Mouse (Mus musculus): ENCODE results near the gene Sf1. TPM values are rescaled to one million over a fixed set of nuclear protein-coding genes. Genes with fewer than 3 reads are reported as not detected.

Gene Sf1
- total and polyA plus RNA-seq, 2 experiments from 2014 or later = 102 to 113 TPM

GRCm38 (mm10) chr19:6374571-6374970, 11.1 kb downstream of the Sf1 start:
- Histone ChIP-seq H3K9ac (no peak overlapping the region), H3K4me3 (ENCODE audit: low read depth, low read length) (no peak overlapping the region), H3K9me3 (ENCODE audit: low read length) (no peaks in the 10 kb centered on the region), H3K4me2 (ENCODE audit: low read depth) (no peak overlapping the region), H3K27ac (ENCODE audit: low read depth, low read length) (no peak overlapping the region), H3K27me3 (ENCODE audit: insufficient read depth, low read length) (no peaks in the 10 kb centered on the region), H3K4me1 (ENCODE audit: insufficient read depth) (no peaks in the 10 kb centered on the region), H3K36me3 (ENCODE audit: insufficient read depth) (peaks cover 78% of the 10 kb centered on the region)
- ATAC-seq (no peak), DNase-seq (no peak)
- WGBS = 98% methylated on average over 10 of the region's 10 CpGs
- TF ChIP-seq CTCF (IDR thresholded peaks at IDR 0.05; ENCODE audit: low read depth) = no peak

GRCm38 (mm10) chr19:6375423-6376254, 12.1 kb downstream of the Sf1 start:
- H3K4me1 ChIP-seq (ENCODE audit: insufficient read depth) = no peaks in the 10 kb centered on the region
- TF ChIP-seq CTCF (IDR thresholded peaks at IDR 0.05; ENCODE audit: low read depth) = no peak
- no peak for ATAC-seq
- H3K27ac ChIP-seq (ENCODE audit: low read depth, low read length) = no peak overlapping the region
- no peak for DNase-seq
- H3K9ac ChIP-seq = no peak overlapping the region
- no peak overlapping the region for H3K4me3 ChIP-seq (ENCODE audit: low read depth, low read length)
- no peaks in the 10 kb centered on the region for H3K27me3 ChIP-seq (ENCODE audit: insufficient read depth, low read length)
- no peaks in the 10 kb centered on the region for H3K9me3 ChIP-seq (ENCODE audit: low read length)
- H3K4me2 ChIP-seq (ENCODE audit: low read depth) = no peak overlapping the region
- WGBS = 89% methylated on average over 41 of the region's 42 CpGs
- peaks cover 70% of the 10 kb centered on the region for H3K36me3 ChIP-seq (ENCODE audit: insufficient read depth)

DNA sequence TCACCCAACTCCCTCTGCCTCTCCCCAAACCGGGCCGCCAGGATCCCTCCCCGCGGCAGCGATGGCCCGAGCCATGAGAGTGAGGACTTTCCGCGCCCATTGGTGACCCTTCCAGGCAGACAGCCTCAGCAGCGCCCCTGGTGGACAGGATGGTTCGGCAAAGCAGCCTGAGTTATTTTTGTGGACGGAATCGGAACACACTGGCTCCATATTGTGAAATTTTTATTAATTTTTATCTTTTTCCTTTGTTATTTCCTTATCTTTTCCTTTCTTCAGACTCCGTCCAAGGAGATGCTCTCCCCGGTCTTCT, 12.7 kb downstream of the Sf1 start:
- no peak for ATAC-seq
- Histone ChIP-seq H3K27me3 (ENCODE audit: insufficient read depth, low read length) (no peaks in the 10 kb centered on the region), H3K27ac (ENCODE audit: low read depth, low read length) (no peak overlapping the region), H3K4me3 (ENCODE audit: low read depth, low read length) (no peak overlapping the region), H3K9ac (no peak overlapping the region), H3K4me1 (ENCODE audit: insufficient read depth) (no peaks in the 10 kb centered on the region), H3K9me3 (ENCODE audit: low read length) (no peaks in the 10 kb centered on the region), H3K4me2 (ENCODE audit: low read depth) (no peak overlapping the region), H3K36me3 (ENCODE audit: insufficient read depth) (peaks cover 64% of the 10 kb centered on the region)
- DNase-seq = peak; percentile 50
- 71% methylated on average over 14 of the region's 14 CpGs for WGBS
- peak; percentile 74 for TF ChIP-seq CTCF (IDR thresholded peaks at IDR 0.05; ENCODE audit: low read depth)

GRCm38 (mm10) chr19:6376643-6377042, 13.2 kb downstream of the Sf1 start:
- DNase-seq (no peak), ATAC-seq (no peak)
- no peaks in the 10 kb centered on the region for H3K4me1 ChIP-seq (ENCODE audit: insufficient read depth)
- no peak overlapping the region for H3K9ac ChIP-seq
- no peak overlapping the region for H3K4me2 ChIP-seq (ENCODE audit: low read depth)
- no peak overlapping the region for H3K27ac ChIP-seq (ENCODE audit: low read depth, low read length)
- no peak for TF ChIP-seq CTCF (IDR thresholded peaks at IDR 0.05; ENCODE audit: low read depth)
- WGBS = 74% methylated on average over 2 of the region's 2 CpGs
- peaks cover 60% of the 10 kb centered on the region for H3K36me3 ChIP-seq (ENCODE audit: insufficient read depth)
- no peaks in the 10 kb centered on the region for H3K9me3 ChIP-seq (ENCODE audit: low read length)
- no peaks in the 10 kb centered on the region for H3K27me3 ChIP-seq (ENCODE audit: insufficient read depth, low read length)
- no peak overlapping the region for H3K4me3 ChIP-seq (ENCODE audit: low read depth, low read length)

DNA sequence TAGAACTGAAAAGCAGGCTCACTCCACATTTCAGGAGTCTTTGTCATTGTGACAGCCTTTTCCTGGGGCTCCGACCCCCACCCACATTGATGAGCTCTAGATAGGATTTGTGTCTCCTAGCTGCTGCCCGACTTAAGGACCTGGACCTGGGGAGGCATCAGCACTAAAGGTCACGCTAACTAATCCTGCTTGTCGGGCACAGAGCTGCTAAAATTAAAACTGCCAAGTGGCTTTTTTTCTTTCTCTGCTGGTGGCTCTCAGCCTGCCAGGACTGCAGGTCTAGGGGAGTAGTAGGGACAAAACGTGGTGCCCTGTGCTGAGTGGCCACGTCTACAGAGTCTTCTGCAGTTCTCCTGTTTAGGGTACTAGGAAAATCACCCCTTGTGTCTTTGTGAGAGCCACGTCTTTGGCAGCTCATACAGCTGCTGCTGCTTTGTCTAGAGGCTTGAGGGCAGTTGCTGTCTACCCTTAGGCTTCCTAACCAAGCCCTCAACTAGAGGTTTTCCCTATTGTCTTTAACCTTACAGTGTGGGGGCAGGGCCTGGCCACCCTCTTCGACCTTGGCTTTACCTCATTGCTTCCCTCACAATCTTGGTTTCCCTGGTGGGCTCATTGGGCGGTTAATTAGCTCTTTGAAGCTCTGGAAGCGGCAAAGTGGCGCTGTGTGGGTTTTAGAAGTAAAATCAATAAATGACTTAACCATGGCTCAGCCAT, 14.0 kb downstream of the Sf1 start:
- Histone ChIP-seq H3K36me3 (ENCODE audit: insufficient read depth) (peaks cover 52% of the 10 kb centered on the region), H3K27me3 (ENCODE audit: insufficient read depth, low read length) (no peaks in the 10 kb centered on the region), H3K9me3 (ENCODE audit: low read length) (no peaks in the 10 kb centered on the region), H3K4me2 (ENCODE audit: low read depth) (no peak overlapping the region), H3K27ac (ENCODE audit: low read depth, low read length) (peak overlapping the region; percentile 29; the same call in 1 of the 2 replicates), H3K4me3 (ENCODE audit: low read depth, low read length) (no peak overlapping the region), H3K9ac (no peak overlapping the region), H3K4me1 (ENCODE audit: insufficient read depth) (no peaks in the 10 kb centered on the region)
- WGBS = 43% methylated on average over 11 of the region's 11 CpGs
- ATAC-seq (no peak), DNase-seq (no peak)
- no peak for TF ChIP-seq CTCF (IDR thresholded peaks at IDR 0.05; ENCODE audit: low read depth)

- H3K9me3 ChIP-seq (ENCODE audit: low read length) = no peaks in the 10 kb centered on the region
- DNase-seq = peak; percentile 26
- 94% methylated on average over 9 of the region's 9 CpGs for WGBS
- ATAC-seq = 0 out of 2 replicates have a peak, but pooled peaks have one; percentile 15
- no peak overlapping the region for H3K4me3 ChIP-seq (ENCODE audit: low read depth, low read length)
- no peak for TF ChIP-seq CTCF (IDR thresholded peaks at IDR 0.05; ENCODE audit: low read depth)
- H3K27me3 ChIP-seq (ENCODE audit: insufficient read depth, low read length) = no peaks in the 10 kb centered on the region
- peaks cover 22% of the 10 kb centered on the region for H3K36me3 ChIP-seq (ENCODE audit: insufficient read depth)
- H3K27ac ChIP-seq (ENCODE audit: low read depth, low read length) = no peak overlapping the region
- no peak overlapping the region for H3K9ac ChIP-seq
- no peaks in the 10 kb centered on the region for H3K4me1 ChIP-seq (ENCODE audit: insufficient read depth)
- no peak overlapping the region for H3K4me2 ChIP-seq (ENCODE audit: low read depth)
Measured at GRCm38 (mm10) chr19:6380411-6381166, 17.1 kb downstream of the Sf1 start.
